Mouse (Mus musculus) right cerebral cortex, postnatal 4 days (tissue): ENCODE data around the gene Csmd2.
A peak's percentile ranks its signal among the peaks of the same experiment; 100 is the strongest.
"Not testable (repeated sequence)": the region's sequence is repeated elsewhere in the genome, so short reads cannot be mapped to it uniquely, and the experiment has no call there.

ENCODE experiments used
- DNase-seq: peaks from one replicate; pipeline ENCODE4 v3.0.0-alpha.2; 2022

The Csmd2 gene

GRCm38 (mm10) chr4:128048716-128049115 lies 61.1 kb downstream of the Csmd2 start:
- no peak for DNase-seq

- DNase-seq = no peak
Measured at GRCm38 (mm10) chr4:128052701-128053100, 65.0 kb downstream of the Csmd2 start.

DNA sequence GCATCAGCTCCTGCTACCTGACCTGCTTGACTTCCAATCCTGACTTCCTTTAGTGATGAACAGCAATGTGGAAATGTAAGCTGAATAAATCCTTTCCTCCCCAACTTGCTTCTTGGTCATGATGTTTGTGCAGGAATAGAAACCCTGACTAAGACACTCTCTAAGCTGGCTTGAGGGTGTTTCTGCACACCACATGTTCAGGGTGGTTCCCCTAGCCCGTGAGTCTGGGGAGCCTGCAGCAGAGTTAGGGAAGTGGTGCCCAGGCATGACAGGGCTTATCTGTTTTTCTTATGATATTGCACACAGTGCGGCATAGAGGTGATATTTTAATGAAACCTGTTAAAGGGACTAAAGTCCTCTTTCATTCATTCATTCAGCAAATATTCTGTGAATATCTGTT lies 73.6 kb downstream of the Csmd2 start:
- not testable (repeated sequence) for DNase-seq

GRCm38 (mm10) chr4:128067189-128067588 lies 79.5 kb downstream of the Csmd2 start:
- DNase-seq = no peak

DNA sequence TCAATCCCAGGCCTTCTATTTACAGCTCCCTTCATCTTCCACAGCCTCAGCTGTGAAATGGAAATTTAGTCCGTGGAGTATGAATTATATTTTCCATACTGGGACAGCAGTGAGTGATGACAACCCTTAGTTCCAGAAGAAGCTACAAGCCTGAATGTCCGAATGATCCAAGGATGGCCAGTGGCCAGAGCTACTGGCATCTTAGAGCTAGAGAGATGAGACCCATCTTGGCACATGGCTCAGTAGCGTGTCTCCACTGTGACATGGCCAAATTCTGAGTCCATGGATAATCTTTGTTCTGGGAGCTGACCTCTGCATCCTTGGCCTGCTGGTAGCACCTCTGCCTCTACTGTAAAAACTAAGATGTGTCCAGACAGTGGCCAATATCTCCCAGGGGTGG lies 96.8 kb downstream of the Csmd2 start:
- DNase-seq = no peak

- no peak for DNase-seq
Measured at GRCm38 (mm10) chr4:128085096-128085495, 97.4 kb downstream of the Csmd2 start.

DNA sequence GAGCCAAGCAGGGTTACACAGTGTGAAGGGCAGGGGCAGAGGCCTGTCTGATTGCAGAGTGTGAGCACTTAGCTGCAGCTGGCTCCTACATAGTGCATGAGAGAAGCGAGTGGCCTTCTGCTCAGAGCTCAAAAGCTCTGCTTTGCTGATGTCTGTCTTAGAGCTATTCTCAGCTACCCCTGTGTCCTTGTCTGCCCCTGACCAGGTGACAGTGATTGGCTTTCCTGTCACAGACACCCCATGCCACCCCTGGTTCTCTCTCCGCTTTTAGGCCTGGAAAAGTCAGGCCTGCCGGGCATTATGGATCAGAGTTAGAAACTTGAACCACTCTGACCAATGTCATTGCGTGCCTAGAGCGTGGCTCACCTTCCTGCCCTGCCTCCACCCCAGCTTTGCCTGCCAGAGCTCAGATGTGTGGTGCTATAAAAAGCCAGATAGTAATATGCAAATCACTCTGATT lies 99.5 kb downstream of the Csmd2 start:
- no peak for DNase-seq

DNA sequence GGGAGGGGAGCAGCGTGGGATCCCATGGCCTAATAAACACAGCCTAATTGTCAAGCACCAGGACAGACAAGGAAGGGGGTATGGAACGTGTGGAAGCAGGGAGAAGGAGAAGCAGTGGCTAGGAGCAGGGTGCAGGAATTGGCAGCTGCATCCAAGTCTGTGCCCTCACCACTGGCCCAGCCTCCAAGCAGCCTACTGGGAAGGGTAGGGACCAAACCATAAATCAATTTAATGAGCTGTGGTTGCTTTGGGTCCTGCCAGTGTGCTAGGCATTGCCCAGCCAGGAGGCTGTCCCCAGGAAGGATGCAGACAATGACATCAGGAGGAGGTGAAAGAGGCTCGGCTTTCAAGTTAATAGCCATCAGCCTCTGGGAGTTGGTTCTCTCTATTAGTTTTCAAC lies 100.0 kb downstream of the Csmd2 start:
- DNase-seq = no peak

GRCm38 (mm10) chr4:128088264-128088663 lies 100.6 kb downstream of the Csmd2 start:
- no peak for DNase-seq

DNA sequence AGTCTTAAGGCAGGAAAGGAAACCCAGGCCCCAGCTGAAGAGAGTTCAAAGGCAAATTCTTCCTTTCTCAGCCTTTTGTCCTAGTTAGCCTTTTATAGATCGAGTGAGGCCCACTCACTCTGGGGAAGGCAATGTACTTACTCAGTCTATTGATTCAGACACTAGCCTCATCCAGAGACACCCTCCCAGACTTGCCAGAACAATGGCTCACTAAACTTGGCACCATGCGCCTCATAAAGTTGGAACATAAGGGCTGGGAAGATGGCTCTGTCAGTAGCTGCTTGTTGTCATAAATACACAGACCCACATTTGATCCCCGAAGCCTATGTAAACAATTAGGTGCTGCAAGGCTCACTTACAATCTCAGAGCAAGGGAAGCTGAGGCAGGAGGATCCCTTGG lies 104.3 kb downstream of the Csmd2 start:
- DNase-seq = no peak

DNA sequence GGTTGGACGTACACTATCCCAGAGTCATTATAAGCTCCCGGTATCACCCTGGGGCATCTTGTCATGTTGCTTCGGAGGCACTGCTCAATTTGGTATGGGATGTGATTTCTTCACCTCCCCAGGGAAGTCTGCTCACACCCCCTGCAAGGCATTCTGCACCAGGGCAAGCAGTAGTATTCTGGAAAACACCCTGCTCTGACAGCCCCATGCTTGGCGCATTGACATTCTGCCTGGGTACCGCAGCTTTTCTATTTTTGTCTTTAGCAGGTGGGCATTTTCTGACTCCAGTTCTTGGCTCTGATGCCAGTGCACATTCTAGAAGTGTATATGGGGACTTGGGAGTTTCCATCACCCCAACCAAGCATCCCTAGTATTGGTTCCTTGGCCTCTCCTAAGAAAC lies 111.9 kb downstream of the Csmd2 start:
- DNase-seq = no peak

DNA sequence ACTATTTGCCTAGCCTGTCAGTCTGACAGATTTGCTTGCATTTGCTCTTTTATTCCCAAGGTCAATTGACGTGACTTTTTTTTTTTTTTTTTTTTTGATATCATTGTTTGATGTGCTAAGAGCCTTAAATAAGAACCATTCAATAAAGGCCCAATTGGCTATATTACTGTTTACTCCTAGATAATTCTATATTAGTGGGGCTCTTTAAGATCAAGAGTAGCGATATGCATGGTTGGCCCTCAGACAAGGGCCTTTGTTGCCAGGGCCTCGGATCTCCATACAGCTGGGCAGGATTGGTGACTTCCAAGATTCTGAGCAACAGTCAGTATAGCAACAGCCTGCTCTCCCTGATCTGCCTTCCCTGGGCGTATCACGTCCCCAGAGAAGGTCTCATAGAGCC lies 112.9 kb downstream of the Csmd2 start:
- no peak for DNase-seq

GRCm38 (mm10) chr4:128116331-128116730 lies 128.7 kb downstream of the Csmd2 start:
- no peak for DNase-seq

- no peak for DNase-seq
Measured at GRCm38 (mm10) chr4:128123281-128123680, 135.6 kb downstream of the Csmd2 start.

GRCm38 (mm10) chr4:128124738-128125137 lies 137.1 kb downstream of the Csmd2 start:
- DNase-seq = no peak

DNA sequence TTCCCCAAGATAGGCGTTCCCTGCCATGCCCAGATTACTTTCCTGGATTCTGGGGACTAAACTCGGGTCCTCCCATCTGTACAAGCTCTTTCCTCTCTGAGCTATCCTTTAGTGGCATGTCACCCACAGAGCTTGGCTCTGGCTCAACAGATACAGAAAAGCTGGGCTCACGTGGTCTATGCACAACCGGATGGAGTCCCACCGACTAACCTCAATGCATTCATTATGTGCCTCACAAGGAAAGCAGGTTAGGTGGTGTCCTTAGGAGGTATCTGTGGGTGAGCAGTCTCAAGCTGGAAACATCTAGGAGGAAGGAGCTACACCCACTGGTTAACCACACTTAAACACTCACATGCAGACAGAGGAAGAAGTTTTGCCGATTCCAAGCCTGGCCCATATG lies 140.9 kb downstream of the Csmd2 start:
- no peak for DNase-seq

- DNase-seq = no peak
Measured at GRCm38 (mm10) chr4:128130611-128131142, 143.0 kb downstream of the Csmd2 start.

DNA sequence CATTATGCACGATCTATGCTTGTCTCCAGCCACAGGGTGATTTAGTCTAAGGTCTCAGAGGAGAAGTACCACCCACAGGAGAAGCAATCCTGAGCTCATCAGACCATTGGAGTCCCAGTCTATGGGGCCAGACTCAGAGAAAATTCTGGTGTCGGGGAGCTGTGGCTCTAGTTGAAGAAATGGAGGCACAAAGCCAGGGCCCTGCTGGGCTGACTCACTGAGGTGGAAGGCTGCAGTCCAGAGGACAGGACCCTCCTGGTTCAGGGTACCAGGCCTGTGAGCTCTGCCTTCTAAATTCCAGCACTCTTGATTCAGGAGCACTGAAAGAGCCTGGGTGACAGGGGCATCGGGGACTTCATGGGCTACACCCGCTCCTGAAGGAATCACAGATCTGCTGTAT lies 144.0 kb downstream of the Csmd2 start:
- DNase-seq = no peak

- peak; percentile 77 for DNase-seq
Measured at GRCm38 (mm10) chr4:128132876-128133646, 145.4 kb downstream of the Csmd2 start.

- no peak for DNase-seq
Measured at GRCm38 (mm10) chr4:128134348-128134994, 146.8 kb downstream of the Csmd2 start.

DNA sequence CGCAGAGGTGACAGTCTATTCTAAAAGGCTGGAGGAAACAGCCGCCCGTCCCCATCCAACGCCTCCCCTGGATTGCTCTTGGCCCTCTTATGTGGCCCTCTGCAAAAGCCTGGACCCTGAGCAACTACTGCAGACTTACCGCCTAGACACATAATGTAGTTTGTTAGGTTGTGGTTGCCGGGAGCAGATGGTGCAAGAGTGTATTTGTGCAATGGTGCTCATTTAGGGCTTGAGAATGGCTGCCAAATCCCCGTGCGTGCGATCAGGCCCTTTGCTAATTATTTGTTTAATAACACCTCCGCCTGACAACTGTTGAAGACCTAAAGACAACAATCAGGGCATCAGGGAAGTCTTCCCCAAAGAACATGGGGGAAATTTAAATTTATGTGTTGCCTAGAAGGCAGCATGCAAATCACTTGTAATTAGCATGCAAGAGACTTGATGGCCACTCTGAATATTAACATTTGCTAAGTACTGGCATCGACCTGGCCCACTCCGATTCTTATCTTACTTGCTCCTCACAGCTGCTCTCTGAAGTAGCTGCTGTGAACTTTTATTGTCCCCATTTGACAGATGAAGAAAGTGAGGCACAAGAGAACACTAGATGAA lies 147.5 kb downstream of the Csmd2 start:
- no peak for DNase-seq

DNA sequence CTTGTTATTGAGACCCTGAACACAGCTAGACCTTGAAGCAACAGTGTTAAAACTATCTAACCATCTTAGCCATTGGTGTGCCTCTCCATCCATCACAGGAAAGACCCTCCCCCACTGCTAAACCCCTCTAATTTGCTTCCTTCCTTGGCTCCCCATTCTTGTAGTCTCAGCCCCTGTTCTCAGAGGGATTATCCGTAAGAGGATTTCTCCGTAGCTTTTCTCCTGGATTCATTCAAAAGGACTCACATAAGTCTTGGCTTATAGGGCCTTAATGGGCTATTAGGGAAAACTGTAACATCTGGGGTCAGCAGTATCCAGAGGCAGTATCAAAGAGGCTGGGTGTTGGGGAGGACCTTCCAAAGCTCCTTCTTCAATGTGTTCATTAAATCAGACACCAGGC lies 152.3 kb downstream of the Csmd2 start:
- no peak for DNase-seq

GRCm38 (mm10) chr4:128141161-128142101 lies 153.8 kb downstream of the Csmd2 start:
- DNase-seq = no peak
